ENCODE assay signal across 10 mouse cellular contexts in the genomic region with DNA sequence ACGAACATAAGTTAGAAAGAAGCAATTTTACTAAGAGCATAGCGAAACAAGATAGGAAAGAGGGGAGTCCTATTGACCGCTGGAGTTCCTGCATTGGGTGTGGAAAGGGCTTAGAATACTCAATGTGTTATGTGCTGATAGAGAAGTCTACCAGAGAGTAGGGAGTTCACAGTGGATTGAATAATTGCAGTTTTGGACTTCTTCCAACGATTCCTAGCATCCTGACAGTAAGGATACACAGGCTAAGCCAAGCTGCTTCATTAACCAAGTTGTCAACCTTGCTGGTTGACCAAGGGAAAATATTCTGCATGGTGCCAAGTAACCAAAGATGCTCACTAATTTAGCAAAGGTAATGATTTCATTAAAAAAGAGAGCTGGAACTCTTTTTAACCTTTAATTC.
"Had no signal": no experiment of that assay in that cellular context is flagged by ENCODE, and none has a peak within 500 bp of the region (broad histone marks: within the 10 kb centered on the region; RNA-seq: fewer than 3 reads in every experiment).

No protein-coding gene starts in this region.

- H3K4me2 ChIP-seq: liver, embryonic 11.5 days; liver, embryonic 15.5 days; lung, embryonic 15.5 days had no signal

- H3K4me3 ChIP-seq: layer of hippocampus, adult 2 months; limb, embryonic 10.5 days; liver, embryonic 15.5 days; lung, embryonic 15.5 days had no signal

- ATAC-seq: midbrain, embryonic 16.5 days had no signal

- H3K9me3 ChIP-seq: limb, embryonic 10.5 days; liver, embryonic 15.5 days; lung, embryonic 15.5 days had no signal

- H3K36me3 ChIP-seq: lung, embryonic 15.5 days had no signal

- H3K27me3 ChIP-seq: liver, embryonic 15.5 days; lung, embryonic 15.5 days had no signal

- H3K27ac ChIP-seq: limb, embryonic 10.5 days; liver, embryonic 15.5 days; lung, embryonic 15.5 days; stomach, postnatal 0 days had no signal

- H3K9ac ChIP-seq: liver, embryonic 15.5 days; lung, embryonic 15.5 days had no signal

- DNase-seq: kidney, postnatal 10 days; kidney, postnatal 4 days; thymus, postnatal 4 days had no signal
